Mouse (Mus musculus) B cell, adult 67 days (primary cell): ENCODE measurements around the gene Sertad4. TPM values are rescaled to one million over a fixed set of nuclear protein-coding genes. Genes with fewer than 3 reads are reported as not detected.

Experiments used
- total RNA-seq, 2 experiments: library from RNA; stranded (reverse); gene quantifications; 4 replicates each; pipeline ENCODE4 v1.2.4; 2023

The Sertad4 gene
- total RNA-seq, result not detected

GRCm38 (mm10) chr1:192855474-192856230 is at the start of gene Sertad4:
Gene Sertad4, minus strand, starts transcription at chr1:192855756.

Other genes starting within 250 kb of the Sertad4 start
- 1 to 10 TPM; 7.5 to 8.2 TPM for gene Hhat, start 84.5 kb downstream of the Sertad4 start, total RNA-seq
- not detected for gene Syt14, start 180.0 kb upstream of the Sertad4 start, total RNA-seq